Mouse (Mus musculus): ENCODE measurements around the gene Fa2h. TPM values are rescaled to one million over a fixed set of nuclear protein-coding genes. Genes with fewer than 3 reads are reported as not detected.

Gene Fa2h
- not detected in 2 replicates for polyA plus RNA-seq (2014; fragmentation: Nextera tagmentation; extraction: Ambion mirVana)

DNA sequence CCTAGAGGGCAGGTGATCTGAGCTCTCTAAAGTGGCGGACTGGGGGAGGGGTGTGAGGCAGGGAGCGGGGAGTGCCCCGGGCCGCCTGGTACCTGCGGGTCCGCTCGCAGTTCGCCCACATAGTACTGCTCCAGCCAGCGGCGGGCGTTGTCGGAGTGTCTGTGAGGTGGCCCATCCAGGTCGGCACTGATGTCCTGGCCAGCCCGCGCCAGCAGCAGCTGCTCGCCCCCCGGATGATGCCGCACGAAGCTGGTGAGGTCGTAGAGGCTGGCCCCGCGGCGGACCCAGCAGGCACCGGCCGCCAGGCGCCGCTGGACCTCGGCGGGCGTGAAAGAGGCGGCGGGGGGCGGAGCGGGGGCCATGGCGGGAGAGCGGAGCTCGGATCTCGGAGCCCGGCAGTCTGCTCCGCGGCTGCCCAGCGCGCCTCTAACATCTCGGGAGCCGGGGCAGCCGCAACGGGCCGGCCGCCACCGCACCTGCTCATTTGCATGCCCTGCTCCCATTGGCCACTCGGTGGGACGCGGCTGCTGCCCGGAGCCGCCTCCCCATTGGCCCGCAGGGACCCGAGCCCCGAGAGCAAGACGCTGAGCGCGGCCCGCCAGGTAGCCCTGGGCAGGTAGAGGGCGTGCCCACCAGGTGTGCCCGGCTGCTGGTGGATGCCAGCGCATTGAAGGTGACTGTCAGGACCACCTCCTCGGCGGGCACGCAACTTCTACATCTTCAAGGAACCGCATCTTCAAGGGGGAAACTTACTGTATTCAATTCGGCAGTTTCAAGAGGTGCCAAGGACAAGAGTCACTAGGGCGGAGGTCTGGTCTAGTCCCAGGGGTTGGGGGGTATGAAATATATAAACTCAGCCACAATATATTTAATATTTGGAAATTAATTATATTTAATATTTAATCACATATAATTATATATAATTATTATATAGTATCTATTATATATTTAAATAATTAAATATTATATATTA, at the start of gene Fa2h:
Fa2h (minus strand) TSS at position 434 of the 973 bp plus-strand sequence.
- peak; percentile 98 for ATAC-seq (ENCODE audit: insufficient read depth, low FRiP score, low TSS enrichment)
- peak within 1 kb of the TSS; percentile 46 for H3K4me3 ChIP-seq (ENCODE audit: low read depth, low read length)
- no peaks in the 10 kb centered on the region for H3K9me3 ChIP-seq (ENCODE audit: control insufficient read depth, low read length)
- H3K9ac ChIP-seq (ENCODE audit: low read length): peak within 1 kb of the TSS; percentile 54
- peaks cover 2% of the 10 kb centered on the region; the same call in 1 of the 2 replicates for H3K4me1 ChIP-seq (ENCODE audit: control insufficient read depth, insufficient read depth, low read length)
- H3K4me2 ChIP-seq (ENCODE audit: low read depth): peak within 1 kb of the TSS; percentile 88
- H3K27me3 ChIP-seq (ENCODE audit: control insufficient read depth, insufficient read depth, low read length): peaks cover 33% of the 10 kb centered on the region
- WGBS: under 1% methylated on average over 68 of the region's 71 CpGs
- peak; percentile 86 for DNase-seq (ENCODE audit: low spot score)
- no peaks in the 10 kb centered on the region for H3K36me3 ChIP-seq (ENCODE audit: control insufficient read depth, insufficient read depth, low read length)
- no peak within 1 kb of the TSS for H3K27ac ChIP-seq (ENCODE audit: low read depth, low read length)

- Histone ChIP-seq H3K9ac (ENCODE audit: low read length) (no peak overlapping the region), H3K36me3 (ENCODE audit: control insufficient read depth, insufficient read depth, low read length) (no peaks in the 10 kb centered on the region), H3K4me1 (ENCODE audit: control insufficient read depth, insufficient read depth, low read length) (no peaks in the 10 kb centered on the region), H3K4me2 (ENCODE audit: low read depth) (no peak overlapping the region), H3K27me3 (ENCODE audit: control insufficient read depth, insufficient read depth, low read length) (no peaks in the 10 kb centered on the region), H3K27ac (ENCODE audit: low read depth, low read length) (no peak overlapping the region), H3K9me3 (ENCODE audit: control insufficient read depth, low read length) (no peaks in the 10 kb centered on the region), H3K4me3 (ENCODE audit: low read depth, low read length) (no peak overlapping the region)
- 29% methylated on average over 9 of the region's 9 CpGs for WGBS
- DNase-seq (ENCODE audit: low spot score) (peak; percentile 75), ATAC-seq (ENCODE audit: insufficient read depth, low FRiP score, low TSS enrichment) (no peak)
These were observed 45.6 kb upstream of the Fa2h start for GRCm38 (mm10) chr8:111439189-111439588.

DNA sequence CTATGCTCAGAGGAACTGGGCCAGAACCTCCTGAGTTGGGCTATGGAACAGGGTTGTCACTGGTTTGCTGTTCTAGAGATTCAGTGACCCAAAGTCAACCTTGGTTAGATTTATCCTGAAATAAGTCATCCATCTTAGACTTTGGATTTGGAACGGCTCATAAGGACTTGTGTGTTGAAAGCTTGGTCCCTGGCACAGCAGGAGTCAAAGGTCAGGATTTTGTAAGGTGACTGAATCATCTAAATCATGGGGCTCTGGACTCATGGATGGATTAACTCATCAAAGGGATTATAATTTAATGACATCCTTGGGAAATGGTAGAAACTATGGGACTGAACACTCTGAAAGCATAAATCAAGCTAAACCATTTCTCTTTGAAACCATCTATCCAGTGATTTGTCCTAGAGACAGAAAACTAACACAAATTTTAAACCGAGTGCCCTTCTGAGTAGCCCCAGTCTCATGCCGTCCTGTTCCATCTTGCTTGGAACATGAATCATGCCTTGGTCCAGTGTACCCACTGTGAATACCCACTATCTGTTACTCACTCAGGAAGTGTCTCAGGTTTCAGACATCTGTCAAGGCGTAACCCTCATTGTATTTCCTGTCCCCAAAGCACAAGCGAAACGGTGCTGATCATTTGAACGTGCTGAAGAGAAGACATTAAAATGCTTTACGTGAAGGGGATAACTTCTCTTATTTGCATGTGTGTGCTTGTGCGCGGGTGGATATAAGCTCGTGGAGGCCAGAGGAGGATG, 41.6 kb upstream of the Fa2h start:
- 59% methylated on average over 11 of the region's 11 CpGs for WGBS
- H3K4me1 ChIP-seq (ENCODE audit: control insufficient read depth, insufficient read depth, low read length): no peaks in the 10 kb centered on the region
- H3K4me3 ChIP-seq (ENCODE audit: low read depth, low read length): no peak overlapping the region
- ATAC-seq (ENCODE audit: insufficient read depth, low FRiP score, low TSS enrichment) (no peak), DNase-seq (ENCODE audit: low spot score) (no peak)
- no peaks in the 10 kb centered on the region for H3K27me3 ChIP-seq (ENCODE audit: control insufficient read depth, insufficient read depth, low read length)
- no peak overlapping the region for H3K27ac ChIP-seq (ENCODE audit: low read depth, low read length)
- H3K4me2 ChIP-seq (ENCODE audit: low read depth): no peak overlapping the region
- no peaks in the 10 kb centered on the region for H3K36me3 ChIP-seq (ENCODE audit: control insufficient read depth, insufficient read depth, low read length)
- H3K9ac ChIP-seq (ENCODE audit: low read length): no peak overlapping the region
- no peaks in the 10 kb centered on the region for H3K9me3 ChIP-seq (ENCODE audit: control insufficient read depth, low read length)

GRCm38 (mm10) chr8:111424646-111425045, 31.0 kb upstream of the Fa2h start:
- H3K4me3 ChIP-seq (ENCODE audit: low read depth, low read length): no peak overlapping the region
- H3K9ac ChIP-seq (ENCODE audit: low read length): no peak overlapping the region
- no peaks in the 10 kb centered on the region for H3K27me3 ChIP-seq (ENCODE audit: control insufficient read depth, insufficient read depth, low read length)
- no peaks in the 10 kb centered on the region for H3K36me3 ChIP-seq (ENCODE audit: control insufficient read depth, insufficient read depth, low read length)
- H3K4me1 ChIP-seq (ENCODE audit: control insufficient read depth, insufficient read depth, low read length): no peaks in the 10 kb centered on the region
- no peaks in the 10 kb centered on the region for H3K9me3 ChIP-seq (ENCODE audit: control insufficient read depth, low read length)
- no peak overlapping the region for H3K27ac ChIP-seq (ENCODE audit: low read depth, low read length)
- ATAC-seq (ENCODE audit: insufficient read depth, low FRiP score, low TSS enrichment) (no peak), DNase-seq (ENCODE audit: low spot score) (no peak)
- no peak overlapping the region for H3K4me2 ChIP-seq (ENCODE audit: low read depth)
- 89% methylated on average over 9 of the region's 9 CpGs for WGBS

DNA sequence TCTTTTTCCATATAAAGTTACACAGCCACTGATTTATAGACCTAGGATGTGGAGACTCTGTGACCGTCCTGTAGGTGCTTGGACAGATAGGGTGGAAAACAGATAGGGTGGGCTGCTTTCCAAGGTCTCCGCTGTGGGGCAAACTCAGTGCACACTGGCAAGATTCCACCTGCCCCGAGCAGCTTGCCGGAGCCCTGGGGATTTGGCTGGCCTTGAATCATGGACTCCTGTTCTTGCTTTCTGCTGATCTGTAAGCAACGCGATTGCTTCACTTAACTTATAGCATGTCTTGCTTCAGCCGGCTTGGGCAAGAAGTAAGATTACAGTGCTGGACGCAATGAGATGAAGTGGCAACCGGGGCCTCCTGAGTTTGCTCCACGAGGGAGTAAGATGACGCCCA, 30.6 kb upstream of the Fa2h start:
- no peaks in the 10 kb centered on the region for H3K36me3 ChIP-seq (ENCODE audit: control insufficient read depth, insufficient read depth, low read length)
- ATAC-seq (ENCODE audit: insufficient read depth, low FRiP score, low TSS enrichment) (no peak), DNase-seq (ENCODE audit: low spot score) (no peak)
- H3K4me3 ChIP-seq (ENCODE audit: low read depth, low read length): no peak overlapping the region
- WGBS: 89% methylated on average over 11 of the region's 11 CpGs
- H3K4me1 ChIP-seq (ENCODE audit: control insufficient read depth, insufficient read depth, low read length): no peaks in the 10 kb centered on the region
- no peak overlapping the region for H3K9ac ChIP-seq (ENCODE audit: low read length)
- no peak overlapping the region for H3K27ac ChIP-seq (ENCODE audit: low read depth, low read length)
- H3K27me3 ChIP-seq (ENCODE audit: control insufficient read depth, insufficient read depth, low read length): no peaks in the 10 kb centered on the region
- H3K4me2 ChIP-seq (ENCODE audit: low read depth): no peak overlapping the region
- H3K9me3 ChIP-seq (ENCODE audit: control insufficient read depth, low read length): no peaks in the 10 kb centered on the region

DNA sequence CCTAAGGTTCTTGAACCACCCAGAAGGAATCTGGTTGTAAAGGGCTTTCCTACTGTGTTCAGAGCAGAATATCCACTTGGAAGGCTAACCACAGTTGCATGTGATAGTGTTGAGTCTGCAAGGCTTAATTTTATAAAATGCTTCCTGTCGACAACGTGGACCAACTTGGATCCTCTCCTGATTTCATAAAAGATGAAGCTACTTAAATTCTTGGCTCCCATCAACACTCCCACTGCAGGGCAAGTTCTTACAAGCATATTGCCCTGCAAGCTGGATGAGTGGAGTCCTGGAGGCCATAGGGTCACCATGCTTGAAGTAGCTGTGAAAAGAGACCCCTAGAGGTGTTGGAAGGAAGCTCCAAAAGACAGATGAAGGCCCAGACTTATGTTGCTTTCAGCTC, 29.0 kb upstream of the Fa2h start:
- Histone ChIP-seq H3K4me2 (ENCODE audit: low read depth) (no peak overlapping the region), H3K27me3 (ENCODE audit: control insufficient read depth, insufficient read depth, low read length) (no peaks in the 10 kb centered on the region), H3K4me1 (ENCODE audit: control insufficient read depth, insufficient read depth, low read length) (no peaks in the 10 kb centered on the region), H3K9ac (ENCODE audit: low read length) (no peak overlapping the region), H3K4me3 (ENCODE audit: low read depth, low read length) (no peak overlapping the region), H3K27ac (ENCODE audit: low read depth, low read length) (no peak overlapping the region), H3K36me3 (ENCODE audit: control insufficient read depth, insufficient read depth, low read length) (no peaks in the 10 kb centered on the region), H3K9me3 (ENCODE audit: control insufficient read depth, low read length) (no peaks in the 10 kb centered on the region)
- no peak for ATAC-seq (ENCODE audit: insufficient read depth, low FRiP score, low TSS enrichment)
- DNase-seq (ENCODE audit: low spot score): no peak
- 88% methylated on average over 2 of the region's 2 CpGs for WGBS

GRCm38 (mm10) chr8:111419171-111419570, 25.5 kb upstream of the Fa2h start:
- Histone ChIP-seq H3K4me3 (ENCODE audit: low read depth, low read length) (no peak overlapping the region), H3K9ac (ENCODE audit: low read length) (no peak overlapping the region), H3K36me3 (ENCODE audit: control insufficient read depth, insufficient read depth, low read length) (no peaks in the 10 kb centered on the region), H3K27ac (ENCODE audit: low read depth, low read length) (no peak overlapping the region), H3K4me1 (ENCODE audit: control insufficient read depth, insufficient read depth, low read length) (no peaks in the 10 kb centered on the region), H3K9me3 (ENCODE audit: control insufficient read depth, low read length) (no peaks in the 10 kb centered on the region), H3K27me3 (ENCODE audit: control insufficient read depth, insufficient read depth, low read length) (no peaks in the 10 kb centered on the region), H3K4me2 (ENCODE audit: low read depth) (no peak overlapping the region)
- DNase-seq (ENCODE audit: low spot score) (no peak), ATAC-seq (ENCODE audit: insufficient read depth, low FRiP score, low TSS enrichment) (no peak)
- 76% methylated on average over 3 of the region's 3 CpGs for WGBS

DNA sequence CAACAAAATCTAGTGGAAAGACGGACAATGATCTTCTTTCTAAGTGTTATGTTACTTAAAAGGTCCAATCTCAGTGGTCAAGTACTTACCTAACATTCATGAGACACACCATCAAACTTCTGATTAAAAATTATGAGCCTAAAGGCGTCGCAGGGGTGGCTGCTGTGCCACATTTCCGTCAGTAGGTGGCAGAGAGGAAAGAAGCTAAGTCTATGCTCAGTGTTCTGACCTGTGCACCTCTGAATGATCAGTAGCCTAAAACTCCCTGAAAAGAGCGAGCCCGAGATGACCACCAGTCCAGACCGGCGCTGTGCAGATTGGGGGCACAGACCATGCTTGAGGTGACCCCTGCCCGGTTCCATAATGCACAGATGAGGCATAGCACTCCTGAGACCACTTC, 25.0 kb upstream of the Fa2h start:
- 33% methylated on average over 9 of the region's 9 CpGs for WGBS

More for the DNA sequence above, 25.0 kb upstream of the Fa2h start:
- no peaks in the 10 kb centered on the region for H3K36me3 ChIP-seq (ENCODE audit: control insufficient read depth, insufficient read depth, low read length)
- DNase-seq (ENCODE audit: low spot score) (peak; percentile 41), ATAC-seq (ENCODE audit: insufficient read depth, low FRiP score, low TSS enrichment) (no peak)
- H3K4me3 ChIP-seq (ENCODE audit: low read depth, low read length): no peak overlapping the region
- H3K9ac ChIP-seq (ENCODE audit: low read length): no peak overlapping the region
- no peaks in the 10 kb centered on the region for H3K9me3 ChIP-seq (ENCODE audit: control insufficient read depth, low read length)
- no peak overlapping the region for H3K27ac ChIP-seq (ENCODE audit: low read depth, low read length)
- H3K4me1 ChIP-seq (ENCODE audit: control insufficient read depth, insufficient read depth, low read length): no peaks in the 10 kb centered on the region
- no peaks in the 10 kb centered on the region for H3K27me3 ChIP-seq (ENCODE audit: control insufficient read depth, insufficient read depth, low read length)
- H3K4me2 ChIP-seq (ENCODE audit: low read depth): no peak overlapping the region

All from neural tube, embryonic 11.5 days (tissue).